Mouse (Mus musculus) cerebellum, adult 2 months (tissue): ENCODE measurements at regions not wholly inside any gene's neighbourhood (a gene's known extent, or its start where the extent isn't known, plus 50 kb on each side); places are given as distances from the start of the nearest gene placed in this dataset.

Source experiments
- CTCF ChIP-seq: fragments of 200-500 bp; IDR thresholded peaks from 2 replicates; pipeline ENCODE4 v1.5.1; 2011; ENCODE audit warnings: low read depth, mild to moderate bottlenecking, control low read depth, low read length, moderate library complexity, borderline replicate concordance; ENCODE audit not compliant: insufficient read depth
- POLR2A ChIP-seq: fragments of 200-500 bp; IDR thresholded peaks from 2 replicates; pipeline ENCODE4 v1.6.1; 2011; ENCODE audit warnings: low read length, control low read depth, borderline replicate concordance; ENCODE audit not compliant: insufficient read depth

GRCm38 (mm10) chr3:41154402-41154801 lies 71.6 kb upstream of the Pgrmc2 start:
- no peak for TF ChIP-seq CTCF
- TF ChIP-seq POLR2A: no peak
